Mouse (Mus musculus): Measurements from ENCODE around the gene Wdr5b. TPM values are rescaled to one million over a fixed set of nuclear protein-coding genes. Genes with fewer than 3 reads are reported as not detected.
"Not testable (repeated sequence)": the region's sequence is repeated elsewhere in the genome, so short reads cannot be mapped to it uniquely, and the experiment has no call there.

The Wdr5b gene
- polyA plus RNA-seq, 1 experiment from 2014 or later = 5.9 TPM

DNA sequence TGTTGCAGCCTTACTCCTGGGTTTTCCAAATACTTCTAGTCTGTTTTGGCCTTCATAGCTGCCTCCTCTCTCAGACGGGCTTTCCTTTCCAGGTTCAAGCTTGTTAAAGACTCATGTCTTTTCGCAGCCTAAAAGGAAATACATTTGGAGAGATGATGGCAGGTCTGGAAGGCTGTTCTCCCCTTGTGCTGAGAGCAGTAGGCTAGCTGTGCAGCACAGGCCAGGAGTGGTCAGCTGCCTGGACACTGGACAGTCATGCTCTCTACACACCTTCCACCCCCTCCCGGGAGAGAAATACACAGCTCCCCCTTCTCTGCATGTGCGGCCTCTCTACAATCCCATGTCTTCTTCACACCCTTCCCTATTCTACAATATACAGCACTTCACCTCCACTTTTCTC is 3.0 kb downstream of the Wdr5b start:
- Histone ChIP-seq H3K27me3 (replicated peaks; ENCODE audit: control insufficient read depth, insufficient read depth, low read length) (no peaks in the 10 kb centered on the region), H3K36me3 (ENCODE audit: control insufficient read depth, insufficient read depth, low read length) (peaks cover 16% of the 10 kb centered on the region)
- no peak for ATAC-seq

DNA sequence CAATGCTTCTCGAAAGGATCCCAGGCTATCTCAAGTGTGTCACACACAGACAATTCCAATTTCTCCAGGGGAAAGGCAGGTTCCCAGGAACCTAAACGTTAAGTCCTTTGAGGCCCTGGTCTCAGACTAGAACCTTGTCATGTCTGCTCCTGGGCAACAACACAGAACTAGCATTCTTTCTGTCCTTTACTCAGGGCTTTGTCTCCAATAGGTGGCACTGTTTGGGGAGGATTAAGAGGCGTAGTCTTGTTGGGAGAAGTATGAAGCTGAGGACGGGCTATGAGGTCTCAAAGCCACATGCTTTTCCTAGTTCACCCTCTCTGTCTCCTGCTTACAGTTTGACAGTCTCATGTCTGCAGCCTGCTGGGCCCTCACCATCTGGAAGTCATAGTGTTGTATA is 6.5 kb downstream of the Wdr5b start:
- H3K9ac ChIP-seq (ENCODE audit: low read depth, low read length) = no peak overlapping the region
- H3K4me2 ChIP-seq (ENCODE audit: low read depth, low read length) = no peak overlapping the region
- no peak for ATAC-seq
- H3K9me3 ChIP-seq (ENCODE audit: control insufficient read depth, low read length) = no peaks in the 10 kb centered on the region
- H3K27me3 ChIP-seq (replicated peaks; ENCODE audit: control insufficient read depth, insufficient read depth, low read length) = no peaks in the 10 kb centered on the region
- H3K4me3 ChIP-seq (ENCODE audit: low read length) = no peak overlapping the region
- 90% methylated on average over 4 of the region's 4 CpGs for WGBS
- H3K27ac ChIP-seq (ENCODE audit: low read length) = no peak overlapping the region
- H3K36me3 ChIP-seq (ENCODE audit: control insufficient read depth, insufficient read depth, low read length) = peaks cover 22% of the 10 kb centered on the region
- peaks cover 1% of the 10 kb centered on the region; the same call in 1 of the 2 replicates for H3K4me1 ChIP-seq (ENCODE audit: control insufficient read depth, insufficient read depth, low read length)

More for the DNA sequence above, 3.0 kb downstream of the Wdr5b start:
- Histone ChIP-seq H3K27ac (ENCODE audit: low read length) (no peak overlapping the region), H3K4me1 (ENCODE audit: control insufficient read depth, insufficient read depth, low read length) (peaks cover 8% of the 10 kb centered on the region), H3K4me2 (ENCODE audit: low read depth, low read length) (no peak overlapping the region), H3K4me3 (ENCODE audit: low read length) (no peak overlapping the region), H3K9ac (ENCODE audit: low read depth, low read length) (no peak overlapping the region), H3K9me3 (ENCODE audit: control insufficient read depth, low read length) (no peaks in the 10 kb centered on the region)
- WGBS = 87% methylated on average over 4 of the region's 4 CpGs

DNA sequence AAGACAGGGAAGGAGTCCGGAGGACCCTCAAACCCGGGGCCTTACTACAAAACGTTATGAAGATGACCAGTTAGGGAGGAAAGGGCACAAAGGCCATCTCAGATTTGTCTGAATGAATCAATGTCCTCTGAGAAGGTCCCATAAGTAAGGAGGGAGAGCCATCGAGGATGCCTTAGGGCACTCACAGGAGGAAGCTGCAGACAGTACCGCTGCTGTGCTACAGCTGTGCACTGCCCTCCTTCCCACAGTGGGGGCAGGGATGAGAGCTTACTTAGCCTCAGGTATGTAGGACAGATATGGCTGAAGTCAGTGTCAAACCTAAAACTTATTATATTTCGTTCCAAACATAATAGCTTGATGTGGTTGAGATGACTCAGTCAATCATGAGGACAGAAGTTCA is 10.5 kb downstream of the Wdr5b start:
- Histone ChIP-seq H3K4me3 (ENCODE audit: low read length) (no peak overlapping the region), H3K27me3 (replicated peaks; ENCODE audit: control insufficient read depth, insufficient read depth, low read length) (no peaks in the 10 kb centered on the region), H3K4me2 (ENCODE audit: low read depth, low read length) (no peak overlapping the region), H3K4me1 (ENCODE audit: control insufficient read depth, insufficient read depth, low read length) (no peaks in the 10 kb centered on the region), H3K9me3 (ENCODE audit: control insufficient read depth, low read length) (no peaks in the 10 kb centered on the region), H3K36me3 (ENCODE audit: control insufficient read depth, insufficient read depth, low read length) (peaks cover 13% of the 10 kb centered on the region; the same call in 1 of the 2 replicates), H3K9ac (ENCODE audit: low read depth, low read length) (no peak overlapping the region), H3K27ac (ENCODE audit: low read length) (no peak overlapping the region)
- WGBS = 95% methylated on average over 6 of the region's 6 CpGs
- ATAC-seq = no peak

DNA sequence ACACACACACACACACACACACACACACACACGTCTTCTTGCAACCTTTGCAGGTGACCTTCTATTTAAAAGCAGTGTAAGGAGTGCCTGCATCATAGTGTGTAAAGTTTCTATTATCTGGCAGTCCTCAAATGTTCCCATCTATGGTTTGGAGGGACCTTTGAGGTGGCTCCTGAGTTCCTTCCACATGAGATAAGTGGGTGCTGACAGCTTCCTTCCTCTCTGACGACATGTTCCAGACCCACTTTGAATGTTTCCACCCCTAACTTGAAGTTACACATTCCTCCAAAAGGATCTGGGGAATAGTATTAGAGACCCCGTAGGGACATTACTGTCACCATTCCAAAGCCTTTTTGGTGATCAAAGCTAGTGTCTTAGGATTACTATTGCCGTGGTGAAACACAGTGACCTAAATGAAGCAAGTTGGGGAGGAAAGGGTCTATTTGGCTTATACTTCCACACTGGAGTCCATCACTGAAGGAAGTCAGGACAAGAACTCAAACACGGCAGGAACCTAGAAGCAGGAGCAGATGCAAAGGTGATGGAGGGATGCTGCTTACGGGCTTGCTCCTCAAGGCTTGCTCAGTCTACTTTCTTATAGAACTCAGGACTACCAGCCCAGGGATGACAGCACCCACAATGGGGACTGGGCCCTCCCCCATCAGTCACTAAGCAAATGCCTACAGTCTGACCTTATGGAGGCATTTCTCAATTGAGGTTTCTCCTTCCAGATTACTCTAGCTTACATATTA is 12.7 kb downstream of the Wdr5b start:
- H3K9ac ChIP-seq (ENCODE audit: low read depth, low read length) = no peak overlapping the region
- no peaks in the 10 kb centered on the region for H3K4me1 ChIP-seq (ENCODE audit: control insufficient read depth, insufficient read depth, low read length)
- no peaks in the 10 kb centered on the region for H3K27me3 ChIP-seq (replicated peaks; ENCODE audit: control insufficient read depth, insufficient read depth, low read length)
- no peak overlapping the region for H3K27ac ChIP-seq (ENCODE audit: low read length)
- WGBS = 65% methylated on average over 6 of the region's 6 CpGs
- peaks cover 8% of the 10 kb centered on the region for H3K36me3 ChIP-seq (ENCODE audit: control insufficient read depth, insufficient read depth, low read length)
- no peak overlapping the region for H3K4me3 ChIP-seq (ENCODE audit: low read length)
- H3K4me2 ChIP-seq (ENCODE audit: low read depth, low read length) = no peak overlapping the region
- no peaks in the 10 kb centered on the region for H3K9me3 ChIP-seq (ENCODE audit: control insufficient read depth, low read length)
- ATAC-seq = no peak

DNA sequence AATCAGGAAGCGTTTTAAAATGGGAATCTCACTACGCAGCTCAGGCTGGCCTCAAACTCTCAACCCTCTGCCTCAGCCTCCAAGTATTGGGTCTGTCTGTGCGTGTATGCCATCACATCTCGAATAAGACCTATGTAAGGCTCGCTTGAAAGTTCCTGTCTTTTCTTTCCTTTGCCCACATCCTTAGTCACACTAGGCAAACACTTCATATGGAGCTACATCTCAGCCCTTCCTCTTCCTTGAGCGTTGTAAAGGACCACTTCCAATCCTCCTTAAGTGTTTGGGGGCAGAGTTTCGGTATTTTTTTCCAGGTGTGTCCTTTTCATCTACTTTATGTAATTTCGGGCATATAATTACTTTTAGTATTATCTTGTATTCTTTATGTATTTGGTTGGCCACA is 13.9 kb downstream of the Wdr5b start:
- Histone ChIP-seq H3K27me3 (replicated peaks; ENCODE audit: control insufficient read depth, insufficient read depth, low read length) (no peaks in the 10 kb centered on the region), H3K27ac (ENCODE audit: low read length) (no peak overlapping the region), H3K36me3 (ENCODE audit: control insufficient read depth, insufficient read depth, low read length) (peaks cover 2% of the 10 kb centered on the region), H3K4me1 (ENCODE audit: control insufficient read depth, insufficient read depth, low read length) (no peaks in the 10 kb centered on the region), H3K9me3 (ENCODE audit: control insufficient read depth, low read length) (no peaks in the 10 kb centered on the region), H3K9ac (ENCODE audit: low read depth, low read length) (no peak overlapping the region), H3K4me3 (ENCODE audit: low read length) (no peak overlapping the region), H3K4me2 (ENCODE audit: low read depth, low read length) (no peak overlapping the region)
- whole genome bisulfite sequencing = 94% methylated on average over 8 of the region's 8 CpGs
- no peak for ATAC-seq

DNA sequence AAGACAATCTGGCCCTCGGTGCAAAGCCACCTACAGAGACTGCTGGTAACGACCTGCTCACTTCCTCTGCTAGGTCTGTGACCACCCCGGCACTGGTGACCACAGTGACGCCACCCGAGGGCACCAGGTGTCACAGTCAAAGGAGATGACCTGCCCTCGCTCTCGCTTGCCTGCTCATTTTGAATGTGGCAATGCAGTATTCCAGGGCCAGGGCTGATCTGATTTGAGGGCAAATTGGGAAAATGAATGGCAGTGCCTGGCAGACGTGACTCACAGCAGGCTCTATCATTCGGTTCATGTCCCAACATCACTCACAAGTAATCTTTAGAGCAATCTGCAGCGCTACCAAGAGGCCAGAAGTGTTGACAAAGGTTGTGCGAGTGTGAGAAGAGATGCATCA is 15.4 kb downstream of the Wdr5b start:
- ATAC-seq = no peak
- Histone ChIP-seq H3K9ac (ENCODE audit: low read depth, low read length) (no peak overlapping the region), H3K27ac (ENCODE audit: low read length) (no peak overlapping the region), H3K9me3 (ENCODE audit: control insufficient read depth, low read length) (no peaks in the 10 kb centered on the region), H3K4me2 (ENCODE audit: low read depth, low read length) (no peak overlapping the region), H3K36me3 (ENCODE audit: control insufficient read depth, insufficient read depth, low read length) (peaks cover 2% of the 10 kb centered on the region; the same call in 1 of the 2 replicates), H3K4me3 (ENCODE audit: low read length) (no peak overlapping the region), H3K27me3 (replicated peaks; ENCODE audit: control insufficient read depth, insufficient read depth, low read length) (no peaks in the 10 kb centered on the region), H3K4me1 (ENCODE audit: control insufficient read depth, insufficient read depth, low read length) (no peaks in the 10 kb centered on the region)
- 92% methylated on average over 11 of the region's 11 CpGs for WGBS

DNA sequence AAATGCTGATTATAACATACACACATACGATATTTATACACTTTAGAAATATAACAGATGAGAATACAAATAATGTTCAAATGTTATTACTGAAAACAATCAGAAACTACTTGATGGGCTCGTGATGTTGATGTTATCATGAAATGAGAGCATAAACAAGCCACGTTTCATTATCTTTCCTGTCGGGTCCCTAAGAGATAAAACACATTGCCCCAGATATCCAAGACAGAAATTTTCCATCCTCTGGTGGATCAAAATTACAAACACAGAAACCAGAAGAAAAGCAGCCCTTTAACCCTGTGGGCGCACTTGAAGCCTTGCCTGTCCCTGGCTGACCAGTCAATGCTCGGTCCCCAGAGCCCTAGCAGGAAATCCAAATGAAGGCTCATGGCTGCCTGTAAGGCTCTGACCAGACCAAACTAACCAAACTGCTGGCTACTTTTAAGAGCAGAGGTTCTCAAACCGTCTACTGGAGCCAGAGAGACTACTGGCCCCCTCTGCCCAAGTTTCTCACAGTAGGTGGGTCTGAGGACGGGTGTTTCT is 17.0 kb downstream of the Wdr5b start:
- WGBS = 62% methylated on average over 8 of the region's 8 CpGs
- ATAC-seq = no peak
- Histone ChIP-seq H3K36me3 (ENCODE audit: control insufficient read depth, insufficient read depth, low read length) (peaks cover 2% of the 10 kb centered on the region; the same call in 1 of the 2 replicates), H3K4me2 (ENCODE audit: low read depth, low read length) (no peak overlapping the region), H3K4me1 (ENCODE audit: control insufficient read depth, insufficient read depth, low read length) (no peaks in the 10 kb centered on the region), H3K27ac (ENCODE audit: low read length) (no peak overlapping the region), H3K27me3 (replicated peaks; ENCODE audit: control insufficient read depth, insufficient read depth, low read length) (no peaks in the 10 kb centered on the region), H3K9ac (ENCODE audit: low read depth, low read length) (no peak overlapping the region), H3K9me3 (ENCODE audit: control insufficient read depth, low read length) (no peaks in the 10 kb centered on the region), H3K4me3 (ENCODE audit: low read length) (no peak overlapping the region)

DNA sequence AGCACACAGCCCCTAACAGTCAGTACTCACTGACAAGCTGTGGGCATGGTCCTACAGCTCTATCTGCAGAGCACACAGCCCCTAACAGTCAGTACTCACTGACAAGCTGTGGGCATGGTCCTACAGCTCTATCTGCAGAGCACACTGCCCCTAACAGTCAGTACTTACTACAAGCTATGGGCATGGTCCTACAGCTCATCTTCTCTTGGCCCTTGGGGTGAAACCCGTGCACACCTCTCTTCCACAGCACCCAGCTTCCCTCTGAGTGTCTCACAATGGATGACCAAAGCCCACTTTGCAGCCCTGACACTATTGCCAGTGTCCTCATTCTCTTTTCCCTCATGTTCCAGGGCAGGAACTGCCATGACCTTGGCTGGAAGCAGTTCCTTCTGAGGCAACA is 21.5 kb downstream of the Wdr5b start:
- H3K27ac ChIP-seq (ENCODE audit: low read length); H3K4me1 ChIP-seq (ENCODE audit: control insufficient read depth, insufficient read depth, low read length); H3K36me3 ChIP-seq (ENCODE audit: control insufficient read depth, insufficient read depth, low read length); H3K4me2 ChIP-seq (ENCODE audit: low read depth, low read length); ATAC-seq; H3K9me3 ChIP-seq (ENCODE audit: control insufficient read depth, low read length); H3K4me3 ChIP-seq (ENCODE audit: low read length); H3K9ac ChIP-seq (ENCODE audit: low read depth, low read length); H3K27me3 ChIP-seq (replicated peaks; ENCODE audit: control insufficient read depth, insufficient read depth, low read length): not testable (repeated sequence)
- 90% methylated on average over 1 of the region's 1 CpGs for WGBS

DNA sequence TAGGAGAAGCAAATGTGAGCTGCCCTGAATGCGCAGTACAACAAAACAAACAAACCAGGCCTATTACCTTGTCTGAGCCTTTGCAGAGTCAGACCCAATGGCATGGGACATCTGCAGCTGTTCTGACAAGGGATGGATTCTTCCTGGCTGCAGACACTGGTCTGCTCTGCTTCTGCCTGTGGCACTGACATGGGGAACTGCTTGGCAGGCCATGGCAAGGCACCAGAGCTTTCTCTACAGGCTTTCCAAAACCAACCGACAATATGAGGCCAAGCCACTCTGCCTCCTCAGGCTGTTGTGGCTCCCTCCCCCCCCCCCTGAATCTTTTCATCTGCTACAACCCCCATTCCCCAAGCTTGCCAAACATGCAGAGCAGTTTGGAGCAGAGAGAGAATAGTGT is 22.3 kb downstream of the Wdr5b start:
- no peak overlapping the region for H3K27ac ChIP-seq (ENCODE audit: low read length)

More for the DNA sequence above, 22.3 kb downstream of the Wdr5b start:
- H3K9me3 ChIP-seq (ENCODE audit: control insufficient read depth, low read length) = no peaks in the 10 kb centered on the region
- ATAC-seq = no peak
- peaks cover 9% of the 10 kb centered on the region; the same call in 1 of the 2 replicates for H3K4me1 ChIP-seq (ENCODE audit: control insufficient read depth, insufficient read depth, low read length)
- no peaks in the 10 kb centered on the region for H3K27me3 ChIP-seq (replicated peaks; ENCODE audit: control insufficient read depth, insufficient read depth, low read length)
- H3K4me2 ChIP-seq (ENCODE audit: low read depth, low read length) = no peak overlapping the region
- no peaks in the 10 kb centered on the region for H3K36me3 ChIP-seq (ENCODE audit: control insufficient read depth, insufficient read depth, low read length)
- H3K9ac ChIP-seq (ENCODE audit: low read depth, low read length) = no peak overlapping the region
- 72% methylated on average over 2 of the region's 2 CpGs for WGBS
- no peak overlapping the region for H3K4me3 ChIP-seq (ENCODE audit: low read length)
